Mouse (Mus musculus) left cerebral cortex, postnatal 14 days (tissue): ENCODE results near the gene Psma2. TPM values are rescaled to one million over a fixed set of nuclear protein-coding genes. Genes with fewer than 3 reads are reported as not detected.

Experiments used
- total RNA-seq, 2 experiments: library from RNA; stranded (reverse); gene quantifications; 2 replicates each; pipeline ENCODE4 v1.2.3; 2021

Gene Psma2
- total RNA-seq, 2 experiments from 2014 or later, result 57.6 to 60.0 TPM

Other genes with a start within 250 kb of the Psma2 start
- gene Hecw1, start 90.0 kb upstream of the Psma2 start, total RNA-seq, result 100 to 1,000 TPM; 127 to 142 TPM
- gene Mrpl32, start 75 bp upstream of the Psma2 start, total RNA-seq, result 10 to 100 TPM; 30.4 to 36.4 TPM
- 10 to 100 TPM; 20.7 to 22.4 TPM for gene AW209491, start 16.9 kb downstream of the Psma2 start, total RNA-seq